Mouse (Mus musculus) duodenum, adult 2 months (tissue): ENCODE data around the gene Prodh2. TPM values are rescaled to one million over a fixed set of nuclear protein-coding genes. Genes with fewer than 3 reads are reported as not detected.

ENCODE experiments used
- polyA plus RNA-seq: library from polyadenylated mRNA; depleted of rRNA; stranded (reverse); fragments of >200 nt; gene quantifications from 2 replicates; pipeline ENCODE4 v1.2.3, GENCODE M21; 2012; ENCODE audit warnings: low replicate concordance; rRNA removed

Prodh2 gene
- 2.3 and 37.6 TPM in 2 replicates for polyA plus RNA-seq

DNA sequence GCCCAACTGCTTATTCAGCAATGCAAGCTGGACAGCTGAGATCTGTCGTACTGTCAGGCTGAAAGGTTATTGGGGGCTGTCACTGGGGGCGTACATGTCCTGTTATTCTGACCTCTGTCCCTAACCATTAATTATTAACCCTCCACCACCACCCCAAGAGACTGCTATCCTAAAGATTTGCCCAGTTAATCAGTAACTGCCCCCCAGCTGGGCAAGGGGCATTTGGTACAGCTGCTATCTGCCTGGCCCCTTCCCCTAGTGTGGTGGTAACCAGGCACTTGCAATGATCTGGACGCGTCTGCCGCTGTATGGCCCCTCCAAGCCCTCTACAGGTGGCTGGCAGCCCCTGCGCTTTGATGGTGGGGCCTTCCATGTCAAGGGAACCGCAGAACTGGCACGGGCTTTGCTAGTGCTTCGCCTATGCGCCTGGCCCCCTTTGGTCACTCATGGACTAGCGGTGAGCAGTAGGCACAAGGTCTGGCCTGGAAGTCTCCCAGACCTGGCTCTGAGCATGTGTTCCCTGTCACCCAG is at the start of gene Prodh2:
Prodh2 (plus strand) TSS at position 222 of the 531 bp plus-strand sequence.

DNA sequence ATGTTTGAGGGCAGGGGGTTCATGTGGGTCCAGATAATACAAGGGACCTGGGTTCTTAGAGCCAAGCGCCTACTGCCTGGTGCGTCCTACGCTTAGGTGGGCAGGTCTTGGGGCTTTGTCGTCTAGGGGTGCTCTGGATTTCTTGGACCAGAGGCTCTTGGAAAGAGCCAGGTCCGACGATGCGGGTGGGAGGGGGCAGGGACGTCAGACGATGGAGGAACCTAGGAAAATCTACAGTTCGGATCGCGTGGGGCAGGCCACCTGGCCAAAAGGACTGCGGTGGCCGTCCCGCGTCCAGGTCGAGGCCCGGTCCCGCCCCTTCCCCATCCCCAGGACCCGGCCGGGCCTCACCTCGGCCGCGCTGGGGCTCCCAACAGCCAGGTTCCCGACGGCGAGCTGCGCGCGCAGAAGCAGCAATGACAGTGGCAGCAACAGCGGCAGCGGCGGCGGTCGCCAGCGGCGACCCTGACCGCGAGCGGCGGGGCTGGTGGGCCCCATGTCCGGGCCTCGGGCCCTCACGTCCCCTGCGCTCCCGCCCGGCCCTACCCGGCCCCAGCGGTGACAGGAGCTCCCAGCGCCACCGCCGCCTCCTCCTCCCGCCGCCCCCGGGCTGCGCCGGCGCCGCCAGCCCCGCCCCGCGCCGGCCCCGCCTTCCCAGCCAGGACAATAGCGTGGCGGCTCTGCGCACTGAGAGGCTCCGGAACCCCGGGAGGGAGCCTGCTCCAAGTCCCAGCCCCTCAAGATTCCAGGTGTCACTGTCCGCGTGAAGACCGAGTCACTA is 48.3 kb upstream of the Prodh2 start, which contains the start of gene Aplp1:
Aplp1 (minus strand) TSS at position 565 of the 781 bp plus-strand sequence.

DNA sequence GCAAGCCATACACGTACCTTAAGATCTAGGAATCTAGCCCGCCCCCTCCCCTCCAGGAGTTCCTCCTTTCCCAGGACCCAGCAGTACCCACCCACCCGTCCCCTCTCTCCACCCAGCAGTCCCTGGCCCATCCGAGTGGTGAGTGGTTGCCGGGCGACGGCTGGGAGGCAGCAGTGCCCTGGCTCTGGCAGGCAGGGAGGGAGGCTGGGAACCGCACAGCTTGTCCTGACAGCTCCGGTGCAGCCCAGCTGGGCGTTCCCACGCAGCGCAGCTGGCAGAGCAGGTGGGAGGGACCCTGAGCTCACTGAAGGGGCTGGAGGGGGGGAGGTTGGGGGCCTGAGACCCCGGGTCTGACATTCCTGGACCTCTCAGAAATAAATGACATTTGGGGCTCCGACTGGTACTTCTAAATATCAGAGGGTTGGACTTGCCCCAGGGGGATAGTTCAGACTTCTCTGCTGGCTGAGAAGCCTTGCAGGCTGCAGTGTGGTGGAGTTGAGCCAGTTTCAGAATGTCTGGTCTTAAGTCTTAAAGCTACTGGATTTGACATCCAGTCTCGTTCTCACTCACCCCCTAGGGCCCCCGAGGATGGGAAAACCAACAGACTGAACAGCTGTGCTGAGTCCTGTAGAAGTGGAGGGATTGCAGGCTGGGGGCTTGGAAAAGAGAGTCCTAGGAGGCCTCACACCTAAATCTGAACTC is 35.6 kb upstream of the Prodh2 start, which contains the start of the genes Kirrel2 and Nphs1:
Kirrel2 (minus strand) TSS at position 62 of the 702 bp plus-strand sequence.
Nphs1 (plus strand) TSS at position 687 of the 702 bp plus-strand sequence.

DNA sequence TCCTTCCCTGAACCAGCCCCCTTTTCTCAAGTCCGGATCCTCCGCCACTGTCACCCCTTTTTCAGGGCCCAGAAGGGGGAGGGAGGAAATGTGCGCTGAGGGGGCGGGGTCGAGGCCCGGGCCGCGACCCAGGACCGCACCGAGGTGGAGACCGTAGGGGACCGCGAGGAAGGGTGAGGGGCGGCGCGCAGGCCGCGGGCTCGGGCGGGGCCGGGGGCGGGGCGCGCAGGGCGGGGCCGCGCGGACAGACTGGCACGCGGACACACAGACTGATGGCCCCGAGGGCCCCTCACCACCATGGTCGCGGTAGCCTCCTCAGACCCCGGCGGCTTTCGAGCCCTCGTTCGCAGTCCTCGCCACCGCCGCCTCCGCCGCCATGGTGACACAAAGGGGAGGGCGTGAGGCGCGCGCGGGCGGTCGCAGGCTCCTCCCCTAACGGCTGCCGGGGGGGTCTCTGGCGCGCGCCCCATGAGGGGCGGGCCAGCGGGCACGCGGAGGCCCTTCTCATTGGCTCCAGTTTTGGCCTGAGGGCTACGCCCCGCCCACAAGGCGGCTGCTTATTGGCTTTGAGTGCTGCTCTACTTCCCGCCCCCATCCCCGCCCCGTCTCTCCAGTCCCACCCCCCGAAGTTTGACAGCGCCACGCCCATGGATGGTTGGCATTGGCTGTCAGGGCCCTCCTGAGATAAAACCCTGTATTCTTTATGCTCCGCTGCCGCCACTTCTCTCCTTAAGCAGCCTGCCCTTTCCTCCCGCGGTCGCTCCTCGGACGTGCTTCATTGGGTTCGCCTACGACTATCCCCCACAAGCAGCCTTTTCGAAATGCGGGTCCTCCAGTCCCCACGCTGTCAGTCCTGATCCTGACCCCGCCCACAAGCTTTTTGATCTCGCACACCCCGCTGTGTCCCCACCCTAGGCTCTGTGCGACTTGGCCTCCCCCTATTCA is 41.5 kb downstream of the Prodh2 start, which contains the start of gene Arhgap33:
Arhgap33 (minus strand) TSS at position 428 of the 945 bp plus-strand sequence.

DNA sequence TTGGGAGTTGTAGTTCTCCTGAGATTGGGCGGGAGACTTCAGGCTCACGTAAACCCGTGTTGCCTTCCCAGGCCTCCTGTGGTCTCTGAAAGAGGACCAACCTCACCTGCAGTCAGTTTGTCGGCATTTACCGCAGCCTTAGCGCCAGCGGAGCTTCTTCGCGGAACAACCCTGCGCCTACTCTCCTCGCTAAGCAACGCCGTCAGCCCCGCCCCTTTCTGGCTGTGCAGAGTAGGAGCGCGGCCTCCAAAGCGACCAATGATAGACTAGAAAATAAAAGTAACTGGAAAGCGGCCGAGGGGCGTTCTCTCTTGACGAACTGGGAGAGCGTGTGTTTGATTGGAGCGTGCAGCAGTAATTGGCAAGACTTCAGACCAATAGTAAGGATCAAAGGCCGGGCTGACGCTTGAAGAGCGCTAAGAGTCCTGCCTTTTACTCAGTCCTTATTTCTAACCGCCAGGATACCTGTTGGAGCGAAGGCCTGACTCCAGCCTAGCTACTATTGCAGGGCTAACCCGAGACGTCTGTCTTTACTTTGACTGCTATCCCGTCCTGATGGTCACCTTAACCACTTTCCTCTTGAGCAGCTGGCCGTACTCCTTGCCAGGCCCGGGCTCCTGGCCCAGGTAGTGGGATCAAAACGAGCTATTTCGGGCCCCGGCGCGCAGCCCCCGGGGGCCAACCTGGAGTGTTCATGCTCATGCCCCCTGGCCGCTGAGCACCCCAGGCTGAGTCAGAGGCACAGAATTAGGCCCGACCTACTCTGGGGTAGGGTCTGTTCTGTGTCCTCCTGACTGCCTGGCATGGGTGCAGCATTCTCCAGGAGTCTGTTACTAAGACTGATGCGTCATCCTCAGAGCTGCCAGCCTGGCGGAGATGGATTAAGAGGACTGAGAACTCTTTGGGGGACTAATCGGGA is 58.9 kb downstream of the Prodh2 start, which contains the start of the genes Hspb6 and Proser3:
Hspb6 (plus strand) TSS at position 77 of the 919 bp plus-strand sequence.
Proser3 (minus strand) TSS at position 198 of the 919 bp plus-strand sequence.

DNA sequence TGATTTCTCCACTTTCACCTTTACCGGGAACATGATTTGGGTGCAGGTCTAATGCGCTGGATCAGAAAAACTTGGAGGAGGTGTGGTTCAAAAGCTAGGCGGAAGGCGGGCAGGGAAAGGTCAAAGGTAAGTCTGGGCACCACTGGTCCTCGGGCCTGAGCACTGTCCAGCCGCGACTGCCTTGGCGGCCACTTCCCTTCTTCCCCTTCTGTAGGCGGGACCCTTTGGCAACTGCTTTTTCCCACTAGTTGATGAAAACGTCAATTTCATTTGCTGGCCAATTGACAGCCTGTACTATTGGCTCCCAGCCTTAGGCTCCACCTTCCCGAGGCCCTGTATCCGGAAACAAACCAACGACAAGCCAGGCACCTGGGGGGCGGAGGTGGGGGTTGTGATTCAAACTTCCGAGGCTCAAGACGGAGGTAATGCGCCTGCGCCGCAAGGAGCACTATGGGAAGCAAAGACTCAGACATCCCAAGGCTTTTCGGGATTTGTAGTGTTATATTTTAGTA is 66.1 kb downstream of the Prodh2 start, which contains the start of gene Lin37:
Lin37 (minus strand) TSS at position 396 of the 512 bp plus-strand sequence.

Other genes with a start within 250 kb of the Prodh2 start
- gene Thap8, start 213.5 kb upstream of the Prodh2 start, polyA plus RNA-seq: 0.14 TPM in 1 of 2 replicates, not detected in the other
- 13.0 and 14.3 TPM in 2 replicates for gene Wdr62, start 213.2 kb upstream of the Prodh2 start, polyA plus RNA-seq
- gene Clip3, start 201.9 kb upstream of the Prodh2 start, polyA plus RNA-seq: 3.8 and 4.8 TPM in 2 replicates
- 154 and 160 TPM in 2 replicates for gene Alkbh6, start 184.9 kb upstream of the Prodh2 start, polyA plus RNA-seq
- gene Syne4, start 178.8 kb upstream of the Prodh2 start, polyA plus RNA-seq: 9.8 and 29.1 TPM in 2 replicates
- 1.2 and 2.4 TPM in 2 replicates for gene E130208F15Rik, start 171.9 kb upstream of the Prodh2 start, polyA plus RNA-seq
- gene Sdhaf1, start 169.7 kb upstream of the Prodh2 start, polyA plus RNA-seq: 32.9 and 60.3 TPM in 2 replicates
- gene Lrfn3, start 130.8 kb upstream of the Prodh2 start, polyA plus RNA-seq: 27.9 and 30.8 TPM in 2 replicates
- gene Tyrobp, start 79.9 kb upstream of the Prodh2 start, polyA plus RNA-seq: 49.1 and 124 TPM in 2 replicates
- 11.5 and 53.7 TPM in 2 replicates for gene Hcst, start 73.8 kb upstream of the Prodh2 start, polyA plus RNA-seq
- gene Nfkbid, start 71.9 kb upstream of the Prodh2 start, polyA plus RNA-seq: 5.3 and 8.6 TPM in 2 replicates
- 24.5 and 168 TPM in 2 replicates for gene Aplp1, start 48.1 kb upstream of the Prodh2 start, polyA plus RNA-seq
- gene Kirrel2, start 35.9 kb upstream of the Prodh2 start, polyA plus RNA-seq: 0.39 TPM in 1 of 2 replicates, not detected in the other
- gene Nphs1, start 35.3 kb upstream of the Prodh2 start, polyA plus RNA-seq: 2.5 TPM in 1 of 2 replicates, not detected in the other
- gene Arhgap33, start 41.4 kb downstream of the Prodh2 start, polyA plus RNA-seq: 10.8 and 15.1 TPM in 2 replicates
- gene Hspb6, start 58.6 kb downstream of the Prodh2 start, polyA plus RNA-seq: 56.3 and 114 TPM in 2 replicates
- 3.6 and 5.5 TPM in 2 replicates for gene Proser3, start 58.7 kb downstream of the Prodh2 start, polyA plus RNA-seq
- 28.6 and 40.9 TPM in 2 replicates for gene Lin37, start 66.2 kb downstream of the Prodh2 start, polyA plus RNA-seq
- gene U2af1l4, start 69.7 kb downstream of the Prodh2 start, polyA plus RNA-seq: 56.6 and 64.2 TPM in 2 replicates
- 0.55 and 1.2 TPM in 2 replicates for gene Gm49396, start 69.7 kb downstream of the Prodh2 start, polyA plus RNA-seq
- 105 and 155 TPM in 2 replicates for gene Psenen, start 70.0 kb downstream of the Prodh2 start, polyA plus RNA-seq
- 12.6 and 14.4 TPM in 2 replicates for gene Igflr1, start 71.8 kb downstream of the Prodh2 start, polyA plus RNA-seq
- 31.9 and 38.5 TPM in 2 replicates for gene Kmt2b, start 95.1 kb downstream of the Prodh2 start, polyA plus RNA-seq
- 2.3 and 3.2 TPM in 2 replicates for gene Zbtb32, start 105.3 kb downstream of the Prodh2 start, polyA plus RNA-seq
- 1.1 and 3.8 TPM in 2 replicates for gene Upk1a, start 119.2 kb downstream of the Prodh2 start, polyA plus RNA-seq
- gene Cox6b1, start 132.5 kb downstream of the Prodh2 start, polyA plus RNA-seq: 382 and 584 TPM in 2 replicates
- not detected in 2 replicates for gene Etv2, start 142.2 kb downstream of the Prodh2 start, polyA plus RNA-seq
- 73.7 and 104 TPM in 2 replicates for gene Rbm42, start 156.7 kb downstream of the Prodh2 start, polyA plus RNA-seq
- 4.7 and 7.0 TPM in 2 replicates for gene Haus5, start 171.4 kb downstream of the Prodh2 start, polyA plus RNA-seq
- not detected in 2 replicates for gene Pmis2, start 178.0 kb downstream of the Prodh2 start, polyA plus RNA-seq
- 10.2 and 19.1 TPM in 2 replicates for gene 2200002J24Rik, start 205.3 kb downstream of the Prodh2 start, polyA plus RNA-seq
- gene Atp4a, start 218.6 kb downstream of the Prodh2 start, polyA plus RNA-seq: 0.88 and 2.5 TPM in 2 replicates
- 237 and 269 TPM in 2 replicates for gene Tmem147, start 235.9 kb downstream of the Prodh2 start, polyA plus RNA-seq